Mouse (Mus musculus) layer of hippocampus, adult 8-10 months (tissue): ENCODE results near the gene Dok7. TPM values are rescaled to one million over a fixed set of nuclear protein-coding genes. Genes with fewer than 3 reads are reported as not detected.
A peak's percentile ranks its signal among the peaks of the same experiment; 100 is the strongest.

Experiments
- DNase-seq, 2 experiments: peaks; one replicate each; pipeline ENCODE4 v3.0.0; 2022; ENCODE audit warnings: low spot score in 2 of 2
- total RNA-seq, 4 experiments: library from RNA; stranded (reverse); gene quantifications; 2 replicates each; pipeline ENCODE4 v1.2.4; 2022

Gene Dok7
- 10 to 100 TPM; 15.9 to 23.8 (median 17.4) TPM for total RNA-seq

GRCm38 (mm10) chr5:35056604-35057432 is at the start of gene Dok7:
Gene Dok7, plus strand, starts transcription at chr5:35056766.
- DNase-seq, result peak; percentile 60 to 72

GRCm38 (mm10) chr5:35009163-35009562 is 47.4 kb upstream of the Dok7 start:
- DNase-seq, result no peak

- no peak for DNase-seq
Observed at GRCm38 (mm10) chr5:35010656-35011055, 45.9 kb upstream of the Dok7 start.

- DNase-seq, result no peak
Observed at GRCm38 (mm10) chr5:35011156-35011923, 45.2 kb upstream of the Dok7 start.

GRCm38 (mm10) chr5:35014036-35014435 is 42.5 kb upstream of the Dok7 start:
- no peak for DNase-seq

- no peak for DNase-seq
Observed at GRCm38 (mm10) chr5:35019673-35020300, 36.8 kb upstream of the Dok7 start.

GRCm38 (mm10) chr5:35020410-35021241 is 35.9 kb upstream of the Dok7 start:
- DNase-seq, result no peak

- peak in 1 of 2 experiments; percentile 38 for DNase-seq
Observed at GRCm38 (mm10) chr5:35024975-35025374, 31.6 kb upstream of the Dok7 start.

- no peak for DNase-seq
Observed at GRCm38 (mm10) chr5:35029303-35029702, 27.3 kb upstream of the Dok7 start.

- no peak for DNase-seq
Observed at GRCm38 (mm10) chr5:35029755-35030154, 26.8 kb upstream of the Dok7 start.

- DNase-seq, result no peak
Observed at GRCm38 (mm10) chr5:35033068-35033467, 23.5 kb upstream of the Dok7 start.

GRCm38 (mm10) chr5:35033619-35034018 is 22.9 kb upstream of the Dok7 start:
- no peak for DNase-seq

GRCm38 (mm10) chr5:35035141-35035540 is 21.4 kb upstream of the Dok7 start:
- DNase-seq, result no peak

GRCm38 (mm10) chr5:35035795-35036194 is 20.8 kb upstream of the Dok7 start:
- no peak for DNase-seq

- DNase-seq, result no peak
Observed at GRCm38 (mm10) chr5:35037438-35037837, 19.1 kb upstream of the Dok7 start.

- no peak for DNase-seq
Observed at GRCm38 (mm10) chr5:35041268-35041829, 15.2 kb upstream of the Dok7 start, which contains the start of gene Hgfac. Gene Hgfac, plus strand, starts transcription at chr5:35041509.

GRCm38 (mm10) chr5:35042431-35043109 is 14.0 kb upstream of the Dok7 start:
- DNase-seq, result no peak

GRCm38 (mm10) chr5:35043110-35043451 is 13.5 kb upstream of the Dok7 start:
- peak; percentile 68 to 83 for DNase-seq

GRCm38 (mm10) chr5:35050541-35050940 is 6.0 kb upstream of the Dok7 start:
- DNase-seq, result no peak

GRCm38 (mm10) chr5:35054628-35055027 is 1.9 kb upstream of the Dok7 start:
- no peak for DNase-seq
